Mouse (Mus musculus) E14TG2a.4 (cell line): ENCODE results near the gene Bcor.

Experiments used
- H3K27me3 ChIP-seq: 2 replicates; pipeline ENCODE4 v1.6.1; 2014; ENCODE audit warnings: low read length, control low read depth; ENCODE audit not compliant: insufficient read depth
- H3K36me3 ChIP-seq: 2 replicates; pipeline ENCODE4 v1.6.1; 2014; ENCODE audit warnings: low read length, control low read depth; ENCODE audit not compliant: insufficient read depth
- H3K4me1 ChIP-seq: replicated peaks from 2 replicates; pipeline ENCODE4 v1.6.1; 2014; ENCODE audit warnings: low read depth, low read length, control low read depth
- H3K4me3 ChIP-seq: replicated peaks from 2 replicates; pipeline ENCODE4 v1.5.1; 2014; ENCODE audit warnings: mild to moderate bottlenecking, low read length
- H3K9me3 ChIP-seq: 2 replicates; pipeline ENCODE4 v1.6.1; 2014; ENCODE audit warnings: low read length, control low read depth
- CTCF ChIP-seq: conservative IDR thresholded peaks from 2 replicates; pipeline ENCODE4 v1.5.1; 2014; ENCODE audit warnings: low read length
- NANOG ChIP-seq: IDR thresholded peaks from 2 replicates; pipeline ENCODE4 v1.6.1; 2014; ENCODE audit warnings: borderline replicate concordance, low read length, mixed read lengths
- POU5F1 ChIP-seq: IDR thresholded peaks from 2 replicates; pipeline ENCODE4 v1.6.1; 2014; ENCODE audit warnings: low read length, borderline replicate concordance

Bcor gene

GRCm38 (mm10) chrX:12153141-12154095, 6.7 kb downstream of the Bcor start:
- Histone ChIP-seq H3K27me3 (peaks cover 42% of the 10 kb centered on the region), H3K9me3 (no peaks in the 10 kb centered on the region), H3K36me3 (no peaks in the 10 kb centered on the region), H3K4me3 (no peak overlapping the region), H3K4me1 (peaks cover 54% of the 10 kb centered on the region)
- TF ChIP-seq POU5F1 (peak; percentile 72; the same call in 1 of the 2 replicates), NANOG (peak; percentile 91), CTCF (no peak; the same call in 1 of the 2 replicates)

DNA sequence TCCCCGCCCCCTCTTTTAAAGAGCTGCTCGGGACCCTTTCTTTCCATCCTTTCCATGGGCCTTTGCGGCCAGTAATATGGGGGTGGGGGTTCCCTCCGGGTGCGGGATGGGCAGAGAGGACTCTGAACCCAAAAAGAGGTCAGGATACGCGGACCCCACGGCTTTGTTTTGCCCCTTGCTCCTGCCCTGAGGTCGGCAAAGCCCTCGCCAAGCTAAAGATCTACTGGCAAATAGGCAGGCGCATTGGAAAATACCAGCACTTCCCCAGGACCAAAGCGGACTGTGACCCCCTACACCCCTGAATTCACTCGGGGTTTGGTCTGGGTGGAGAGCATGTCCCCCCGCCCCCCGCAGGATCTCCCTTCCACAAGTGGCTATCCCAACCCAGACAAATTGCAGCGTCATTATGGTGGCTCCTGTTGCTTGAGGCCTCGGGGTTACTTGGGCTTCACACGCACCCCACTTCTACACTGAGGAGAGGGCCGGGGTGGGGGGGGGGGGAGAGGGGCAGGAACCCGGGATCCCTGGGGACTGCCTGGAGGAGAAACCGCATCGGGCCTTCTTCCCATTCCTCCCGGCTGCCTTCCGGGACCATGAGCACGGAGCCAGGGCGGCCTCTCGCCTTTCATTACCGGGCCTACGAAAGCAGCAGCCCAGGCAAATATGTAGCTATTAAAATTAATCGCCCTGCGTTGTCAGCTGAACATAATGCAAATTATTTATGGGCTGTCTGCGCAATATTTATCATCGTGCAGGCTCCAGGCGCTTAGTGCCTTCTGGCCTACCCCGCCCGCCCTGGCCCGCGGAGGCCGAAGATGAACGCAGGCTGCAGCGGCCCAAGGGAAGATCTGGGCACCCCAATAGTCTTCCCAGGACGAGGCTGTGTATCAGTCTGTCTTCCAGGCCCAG, 7.9 kb downstream of the Bcor start:
- Histone ChIP-seq H3K27me3 (peaks cover 41% of the 10 kb centered on the region), H3K9me3 (no peaks in the 10 kb centered on the region), H3K4me1 (peaks cover 51% of the 10 kb centered on the region), H3K4me3 (peak overlapping the region; percentile 52), H3K36me3 (no peaks in the 10 kb centered on the region)
- no peak for TF ChIP-seq CTCF
- TF ChIP-seq POU5F1, result no peak
- TF ChIP-seq NANOG, result no peak

DNA sequence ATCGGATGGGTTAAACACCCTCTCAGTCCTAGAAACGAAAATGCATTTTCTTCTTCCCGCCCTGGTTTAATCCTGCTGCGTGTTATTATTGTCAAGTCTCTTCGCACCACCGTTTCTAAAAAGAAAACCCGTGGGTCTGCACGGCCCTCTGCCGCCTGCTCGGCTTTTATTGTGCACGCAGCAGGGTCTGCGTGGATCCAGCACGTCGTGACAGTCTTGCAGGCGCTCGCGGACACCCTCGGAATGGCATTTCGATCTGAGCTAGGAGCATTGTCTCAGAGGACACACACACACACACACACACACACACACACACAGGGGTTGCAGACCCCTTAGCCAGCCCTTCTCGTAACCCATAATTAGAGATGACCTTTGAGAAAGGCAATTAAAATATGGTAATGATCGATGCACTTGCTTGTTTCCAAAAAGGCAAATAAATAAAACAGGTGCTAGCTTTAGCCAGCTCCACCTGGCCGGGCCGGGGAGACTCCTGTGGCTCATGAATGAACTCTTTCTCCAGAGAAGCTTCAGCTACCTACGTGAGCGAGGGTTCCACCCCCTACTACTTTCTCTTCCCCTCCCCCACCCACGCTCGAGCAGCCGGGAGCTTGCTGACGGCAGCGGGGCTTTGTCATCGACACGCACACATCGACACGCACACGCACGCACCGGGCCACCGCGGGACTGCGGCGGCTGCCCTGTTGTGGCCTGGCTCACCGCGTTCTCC, 8.7 kb downstream of the Bcor start:
- Histone ChIP-seq H3K27me3 (peaks cover 33% of the 10 kb centered on the region), H3K9me3 (no peaks in the 10 kb centered on the region), H3K4me1 (peaks cover 50% of the 10 kb centered on the region), H3K36me3 (no peaks in the 10 kb centered on the region), H3K4me3 (peak overlapping the region; percentile 52)
- no peak for TF ChIP-seq CTCF
- TF ChIP-seq POU5F1, result no peak
- TF ChIP-seq NANOG, result no peak

GRCm38 (mm10) chrX:12150425-12150824, 9.7 kb downstream of the Bcor start:
- H3K9me3 ChIP-seq, result no peaks in the 10 kb centered on the region
- TF ChIP-seq CTCF, result no peak
- no peak for TF ChIP-seq NANOG
- no peak for TF ChIP-seq POU5F1

GRCm38 (mm10) chrX:12146263-12146662, 13.9 kb downstream of the Bcor start:
- Histone ChIP-seq H3K4me1 (peaks cover 40% of the 10 kb centered on the region), H3K4me3 (no peak overlapping the region), H3K9me3 (no peaks in the 10 kb centered on the region), H3K36me3 (no peaks in the 10 kb centered on the region), H3K27me3 (peaks cover 38% of the 10 kb centered on the region)
- TF ChIP-seq NANOG, result no peak
- TF ChIP-seq CTCF, result no peak
- no peak for TF ChIP-seq POU5F1

More at GRCm38 (mm10) chrX:12150425-12150824, 9.7 kb downstream of the Bcor start:
- peaks cover 57% of the 10 kb centered on the region for H3K4me1 ChIP-seq
- H3K27me3 ChIP-seq, result peaks cover 25% of the 10 kb centered on the region
- H3K4me3 ChIP-seq, result no peak overlapping the region
- H3K36me3 ChIP-seq, result no peaks in the 10 kb centered on the region

GRCm38 (mm10) chrX:12142832-12143231, 17.3 kb downstream of the Bcor start:
- H3K4me1 ChIP-seq, result peaks cover 26% of the 10 kb centered on the region; the same call in 1 of the 2 replicates
- peaks cover 29% of the 10 kb centered on the region for H3K27me3 ChIP-seq
- no peaks in the 10 kb centered on the region for H3K9me3 ChIP-seq
- no peak for TF ChIP-seq CTCF
- TF ChIP-seq POU5F1, result no peak
- no peak for TF ChIP-seq NANOG
- H3K36me3 ChIP-seq, result no peaks in the 10 kb centered on the region
- no peak overlapping the region for H3K4me3 ChIP-seq

DNA sequence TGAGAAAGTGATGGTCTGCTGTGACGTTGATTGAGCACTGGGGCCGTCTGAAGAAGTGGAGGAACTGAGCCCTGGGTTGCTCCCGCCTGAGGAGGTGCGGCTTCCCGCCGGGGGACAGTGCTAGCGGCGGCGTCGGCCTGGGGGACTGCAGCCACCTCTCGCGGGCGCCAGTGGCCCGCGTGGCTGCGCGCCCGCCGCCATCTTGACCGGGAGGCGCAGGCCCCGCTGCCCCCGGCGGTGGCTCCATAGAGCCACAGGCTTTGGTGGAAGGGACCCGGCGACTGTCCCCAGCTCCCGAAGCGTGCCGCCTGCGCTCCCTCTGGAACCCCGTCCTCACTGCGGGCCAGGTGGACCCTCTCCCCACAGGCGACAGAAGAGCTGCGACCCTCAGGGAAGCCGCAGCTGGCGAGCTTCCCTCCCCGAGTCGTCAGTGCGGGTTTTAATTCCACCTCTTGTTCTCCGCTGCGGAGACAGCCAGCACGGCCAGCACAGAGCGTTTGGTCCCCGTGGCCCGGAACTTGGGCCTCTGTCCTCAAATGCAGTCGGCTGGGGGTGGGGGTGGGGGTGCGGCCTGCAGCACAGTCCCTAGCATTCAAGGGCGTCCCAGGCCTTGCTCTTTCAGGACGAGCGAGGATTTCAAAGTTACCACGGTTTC, 19.9 kb downstream of the Bcor start:
- Histone ChIP-seq H3K27me3 (peaks cover 47% of the 10 kb centered on the region), H3K9me3 (no peaks in the 10 kb centered on the region), H3K4me3 (peak overlapping the region; percentile 63), H3K4me1 (peaks cover 21% of the 10 kb centered on the region), H3K36me3 (no peaks in the 10 kb centered on the region)
- no peak for TF ChIP-seq CTCF
- TF ChIP-seq POU5F1, result no peak
- TF ChIP-seq NANOG, result no peak
